Mouse (Mus musculus) T-helper 2 cell (primary cell): ENCODE measurements around the gene Tshb.

ENCODE experiments used
- in situ Hi-C: fragments of 300-600 bp; cut with MboI, MseI; formaldehyde crosslinking; loops from one replicate; pipeline ENCODE4 v1.15.1; 2025; ENCODE audit warnings: high pct_unique_total_duplicates

Gene Tshb

DNA sequence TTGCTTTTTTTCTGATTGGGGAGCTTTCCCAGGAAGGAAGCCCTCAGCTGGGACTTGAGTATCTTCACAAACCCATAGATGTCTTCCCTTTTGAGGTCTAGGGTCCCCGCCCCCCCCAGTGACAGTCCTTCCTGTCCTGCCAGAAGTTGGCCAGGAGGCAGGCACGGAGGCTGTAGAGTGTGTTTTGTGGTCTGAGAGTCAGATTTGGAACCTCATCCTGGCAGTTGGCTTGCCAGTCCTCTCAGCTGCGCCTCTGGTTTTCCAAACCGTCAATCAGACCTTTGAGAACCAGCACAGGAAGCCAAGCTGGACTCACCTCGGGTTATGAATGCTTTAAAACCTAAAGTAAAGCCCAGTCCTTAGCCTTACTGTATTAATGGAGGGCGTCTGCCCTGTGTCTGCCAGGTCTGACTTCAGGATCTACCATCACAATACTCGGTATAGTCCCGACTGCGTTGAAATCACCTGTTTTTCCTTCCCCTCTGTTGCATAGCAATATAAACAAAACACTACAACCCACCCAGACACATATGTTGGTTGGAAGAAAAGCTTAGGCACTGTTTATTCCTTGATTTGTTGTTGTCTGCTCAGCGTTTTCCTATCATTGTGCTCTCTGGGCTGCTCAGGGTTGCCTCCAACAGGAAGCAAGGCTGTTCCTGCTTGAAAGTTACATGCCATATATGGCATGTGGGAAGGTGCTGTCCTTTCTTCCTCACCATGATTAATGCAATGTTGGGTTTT, 44.2 kb downstream of the Tshb start:
- in situ Hi-C loops, result loop anchor here (5.0 to 10.0 kb wide), 2 partner anchors 289 to 436 kb away; partner anchors contain the start of gene Bcas2

DNA sequence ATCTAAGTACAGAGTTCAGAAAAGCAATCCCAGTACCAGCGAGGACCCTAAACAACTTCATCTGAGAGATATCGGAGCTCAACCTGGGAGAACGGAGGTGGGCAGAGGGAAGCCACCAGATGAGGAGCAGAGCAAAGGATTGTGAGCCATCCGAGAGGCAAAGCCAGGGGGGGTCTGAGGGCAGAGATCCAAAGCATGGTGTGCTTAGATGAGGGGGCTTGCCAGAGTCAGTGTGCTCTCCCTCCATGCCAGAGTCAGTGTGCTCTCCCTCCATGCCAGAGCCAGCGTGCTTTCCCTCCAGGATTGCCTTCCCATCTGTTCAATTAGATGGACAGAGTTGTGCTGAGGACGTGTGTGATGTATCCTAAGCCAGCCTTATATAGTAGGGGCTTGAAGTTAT, 45.4 kb downstream of the Tshb start:
- in situ Hi-C loops, result loop anchor here (5.0 to 10.0 kb wide), 2 partner anchors 290 to 438 kb away; partner anchors contain the start of gene Bcas2

DNA sequence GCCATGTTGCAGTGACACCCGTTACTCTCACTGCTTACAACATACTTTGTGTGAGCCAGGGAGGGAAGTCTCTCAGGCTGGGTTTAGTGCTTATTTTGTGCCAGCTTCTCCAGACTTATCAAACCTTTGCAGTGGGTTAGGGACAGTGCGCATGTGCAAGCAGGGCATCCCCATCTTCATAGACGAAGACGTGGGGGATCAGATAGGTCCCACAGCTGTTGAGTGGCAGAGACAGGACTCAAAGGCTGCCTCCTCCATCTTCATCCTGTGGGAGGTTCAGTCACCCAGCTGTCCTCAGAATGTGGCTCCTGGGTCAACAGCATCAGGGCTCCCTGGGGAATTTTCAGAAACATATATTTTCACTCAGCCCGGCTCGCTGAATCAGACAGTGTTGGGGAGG, 46.1 kb downstream of the Tshb start:
- in situ Hi-C loops, result loop anchor here (5.0 to 10.0 kb wide), 2 partner anchors 291 to 438 kb away; partner anchors contain the start of gene Bcas2

DNA sequence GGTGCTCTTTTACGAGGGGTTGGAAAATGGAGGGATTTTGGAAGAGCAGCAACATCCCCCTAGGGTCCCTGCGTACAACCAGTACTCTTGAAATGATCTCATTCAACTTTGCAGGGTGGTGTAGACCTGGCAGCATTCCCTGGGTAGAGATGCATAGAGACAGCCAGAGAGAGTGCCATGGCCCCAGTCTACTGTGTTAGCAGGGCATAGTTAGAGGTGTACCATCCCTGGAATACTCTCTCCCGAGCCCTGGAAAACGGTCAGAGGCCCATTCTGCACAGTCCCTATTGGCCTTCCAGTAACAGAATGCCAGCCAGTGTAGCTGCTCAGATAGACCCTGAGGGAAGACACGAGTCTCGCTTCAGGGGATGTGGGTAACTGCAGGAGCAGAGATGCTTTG, 46.9 kb downstream of the Tshb start:
- in situ Hi-C loops, result loop anchor here (5.0 to 10.0 kb wide), 2 partner anchors 292 to 439 kb away; partner anchors contain the start of gene Bcas2

DNA sequence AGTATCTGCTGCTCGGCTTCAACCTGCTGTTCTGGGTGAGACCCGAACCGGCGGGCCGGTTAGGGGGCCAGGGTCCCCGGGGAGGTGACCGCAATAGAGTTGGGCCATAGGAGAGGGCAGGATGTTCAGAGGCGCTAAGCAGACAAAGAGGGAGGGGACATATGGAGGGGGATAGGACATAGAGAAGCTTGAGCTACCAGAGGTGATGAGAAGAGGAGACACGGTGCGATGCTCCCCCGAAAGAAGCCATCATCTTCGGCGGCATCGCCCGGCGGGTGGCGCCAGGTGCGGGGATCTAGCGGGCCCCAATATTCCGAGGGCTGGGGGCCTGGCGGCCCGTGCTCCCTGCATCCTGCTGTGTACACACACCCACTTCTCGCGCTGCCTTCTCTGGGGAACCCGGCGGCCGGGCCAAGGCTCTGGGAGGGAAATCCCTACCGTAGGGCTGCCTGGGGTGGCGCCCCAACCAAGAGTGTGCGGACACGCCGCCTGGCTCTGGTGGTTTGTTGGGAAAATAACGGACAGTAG, 47.4 kb downstream of the Tshb start:
- in situ Hi-C loops, result loop anchor here (5.0 to 10.0 kb wide), 2 partner anchors 292 to 440 kb away; partner anchors contain the start of gene Bcas2

DNA sequence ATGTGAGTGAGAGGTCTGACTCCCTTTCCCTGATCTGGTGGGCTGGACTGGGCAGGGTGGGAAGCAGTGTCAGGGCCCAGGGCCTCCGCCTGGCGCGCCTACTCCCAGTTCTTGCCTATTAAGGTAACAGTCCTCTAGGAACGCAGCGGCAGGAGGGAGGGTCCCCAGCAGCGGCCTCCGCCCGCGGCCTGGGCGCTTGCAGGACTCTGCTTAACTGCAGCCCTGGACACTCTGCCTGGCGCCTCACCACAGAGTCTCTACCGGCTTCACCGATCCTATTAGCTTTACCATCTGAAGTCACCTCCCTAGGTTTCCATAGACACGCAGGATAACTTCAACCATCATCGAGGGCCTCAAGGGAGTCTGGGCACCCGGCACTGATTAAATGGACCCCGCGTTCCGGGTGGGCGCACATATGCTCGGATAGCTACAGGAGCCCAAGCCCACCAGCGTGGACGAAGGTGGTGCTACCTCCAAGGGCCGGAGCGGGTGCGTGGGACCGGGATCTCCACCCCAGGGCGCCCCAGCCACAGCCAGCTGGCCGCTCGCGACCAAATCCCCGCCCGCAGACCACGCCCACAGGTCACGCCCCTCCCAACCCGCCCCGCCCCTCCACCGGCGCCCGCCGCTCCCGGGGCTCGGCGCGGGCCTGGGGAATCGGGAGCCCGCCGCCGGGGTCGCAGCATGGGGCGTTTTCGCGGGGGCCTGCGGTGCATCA, 48.0 kb downstream of the Tshb start, which contains the start of gene Tspan2:
TSS of gene Tspan2 (plus strand) at position 217 of the 718 bp plus-strand sequence.
- in situ Hi-C loops, result loop anchor here (5.0 to 10.0 kb wide), 2 partner anchors 293 to 440 kb away; partner anchors contain the start of gene Bcas2

DNA sequence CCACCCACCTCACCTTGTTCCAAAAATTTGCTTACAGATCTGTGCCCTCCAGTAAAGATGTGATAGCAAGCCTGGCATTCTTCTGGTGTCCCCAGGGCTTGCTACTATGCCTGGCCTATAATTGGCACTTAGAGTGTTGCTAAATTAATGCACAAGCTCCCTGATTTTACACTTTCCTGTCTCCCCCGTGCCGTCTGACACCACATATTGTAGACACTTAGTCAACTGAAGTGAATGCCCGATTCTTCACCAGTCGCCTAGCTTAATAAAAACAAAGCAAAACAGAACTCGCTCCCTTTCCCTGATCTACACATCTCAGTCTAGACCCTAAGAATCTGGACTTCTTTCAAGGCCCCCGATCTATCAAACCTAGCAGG, 48.6 kb downstream of the Tshb start:
- in situ Hi-C loops, result loop anchor here (10.0 kb wide), 1 partner anchor 441 kb away; the partner anchor contains the start of gene Bcas2

DNA sequence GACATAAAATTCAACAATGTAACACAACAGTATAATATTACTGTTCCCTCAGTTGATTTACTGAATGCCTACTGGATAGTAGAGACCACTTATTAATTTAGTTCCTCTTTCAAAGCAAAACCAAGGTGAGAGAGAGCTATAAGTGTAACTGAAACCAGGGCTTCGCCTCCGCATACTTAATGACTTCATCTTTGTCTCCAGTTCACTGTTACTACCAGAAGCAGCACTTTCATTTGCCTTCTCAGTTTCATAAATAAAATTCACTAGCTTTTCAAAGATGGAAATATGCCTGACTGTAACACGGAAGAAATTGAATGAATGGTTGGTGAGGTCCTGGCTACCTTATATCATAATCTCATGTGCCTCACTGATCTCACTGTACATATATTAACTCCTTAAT, 49.5 kb downstream of the Tshb start:
- in situ Hi-C loops, result loop anchor here (10.0 kb wide), 1 partner anchor 442 kb away; the partner anchor contains the start of gene Bcas2

DNA sequence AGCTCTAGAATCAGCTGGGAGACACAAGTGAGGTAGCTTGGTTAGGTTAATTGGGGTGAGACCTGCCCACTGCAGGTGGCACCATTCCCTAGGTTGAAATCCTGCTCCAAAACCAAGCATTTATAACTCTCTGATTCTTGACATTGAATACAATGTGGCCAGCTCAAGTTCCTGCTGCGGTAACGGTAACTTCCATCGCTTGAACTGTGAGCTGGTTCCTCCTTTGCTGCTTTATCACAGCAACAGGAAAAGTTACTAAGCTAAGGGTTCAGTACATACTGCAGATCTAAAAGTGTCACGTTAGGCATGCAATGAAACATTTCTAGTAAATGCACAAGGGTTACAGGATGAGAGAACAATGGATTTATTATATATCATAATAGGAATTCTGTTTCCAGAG, 49.9 kb downstream of the Tshb start:
- in situ Hi-C loops, result loop anchor here (10.0 kb wide), 1 partner anchor 442 kb away; the partner anchor contains the start of gene Bcas2

DNA sequence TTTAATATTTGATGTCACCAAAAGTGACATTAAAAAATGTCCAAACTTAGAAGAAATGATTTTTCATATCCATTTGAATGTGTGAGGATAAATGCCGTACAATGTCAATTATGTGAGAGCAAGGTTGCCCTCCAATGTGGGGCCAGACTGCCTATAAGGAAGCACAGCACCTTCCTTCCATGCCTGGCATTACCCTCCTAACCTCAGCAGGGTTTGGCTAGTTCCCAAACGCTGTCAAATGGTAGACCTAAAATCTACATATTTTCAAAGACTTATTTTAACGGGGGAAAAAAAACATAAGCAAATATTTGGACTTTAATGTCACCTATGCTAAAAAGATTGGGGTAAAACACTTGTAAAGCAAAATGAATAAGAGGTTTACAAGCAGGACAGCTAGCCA, 51.4 kb downstream of the Tshb start:
- in situ Hi-C loops, result loop anchor here (10.0 kb wide), 1 partner anchor 444 kb away; the partner anchor contains the start of gene Bcas2

DNA sequence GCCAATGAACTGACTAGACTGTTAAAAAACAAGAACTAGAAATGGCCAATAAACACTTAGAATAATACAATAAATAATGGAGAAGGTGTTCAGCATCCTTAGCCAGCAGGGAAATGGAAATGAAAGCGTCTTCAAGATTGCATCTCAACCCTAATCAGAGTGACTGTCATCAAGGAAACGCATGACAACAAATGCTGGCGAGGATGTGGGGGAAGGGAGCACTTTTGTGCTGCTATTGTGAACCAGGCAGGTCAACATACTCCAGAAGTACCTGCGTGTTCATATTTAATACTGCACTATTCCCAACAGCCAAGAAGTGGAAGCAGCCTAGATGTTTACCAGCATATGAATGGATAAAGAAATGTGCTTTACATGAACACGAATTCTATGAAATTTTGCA, 53.1 kb downstream of the Tshb start:
- in situ Hi-C loops, result loop anchor here (5.0 to 10.0 kb wide), 2 partner anchors 263 to 1075 kb away; no protein-coding TSS in a partner anchor
